Mouse (Mus musculus): ENCODE data around the gene Ebf3. TPM values are rescaled to one million over a fixed set of nuclear protein-coding genes. Genes with fewer than 3 reads are reported as not detected.

Ebf3 gene
- polyA plus RNA-seq, 1 experiment, result 1.9 TPM

DNA sequence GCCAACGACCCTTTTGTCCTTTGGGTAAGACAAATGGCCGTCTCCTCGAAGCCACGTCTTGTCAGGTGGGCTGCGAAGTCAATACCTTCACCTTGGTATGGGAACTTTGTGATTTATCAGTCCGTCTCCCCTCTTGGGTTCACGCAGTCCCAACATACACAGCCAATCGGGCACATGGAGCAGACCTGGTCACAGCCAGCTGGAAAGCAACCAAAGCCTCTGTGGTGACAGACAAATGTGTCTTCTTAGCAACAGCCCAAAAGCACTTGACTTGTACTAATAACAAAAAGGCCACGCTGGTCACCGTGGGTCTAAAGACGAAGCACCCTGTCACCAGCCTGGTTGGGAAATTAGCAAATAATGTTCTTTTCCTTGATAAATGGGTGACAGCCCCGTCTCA, 95.5 kb downstream of the Ebf3 start:
- no peaks in the 10 kb centered on the region for H3K4me1 ChIP-seq (ENCODE audit: control insufficient read depth, insufficient read depth, low read length)
- H3K27me3 ChIP-seq (replicated peaks; ENCODE audit: control insufficient read depth, insufficient read depth, low read length), result no peaks in the 10 kb centered on the region
- 89% methylated on average over 12 of the region's 12 CpGs for WGBS
- no peaks in the 10 kb centered on the region for H3K36me3 ChIP-seq (ENCODE audit: control insufficient read depth, insufficient read depth, low read length)
- no peak overlapping the region for H3K4me3 ChIP-seq (ENCODE audit: insufficient read depth, low read depth, low read length)
- no peak overlapping the region for H3K27ac ChIP-seq (ENCODE audit: insufficient read depth, low read depth, low read length)
- TF ChIP-seq POLR2A (IDR thresholded peaks at IDR 0.05; ENCODE audit: low read depth, low read length), result no peak
- TF ChIP-seq CTCF (conservative IDR thresholded peaks at IDR 0.05; ENCODE audit: insufficient read depth, insufficient read length, low read depth, low read length), result no peak
- no peak for DNase-seq

DNA sequence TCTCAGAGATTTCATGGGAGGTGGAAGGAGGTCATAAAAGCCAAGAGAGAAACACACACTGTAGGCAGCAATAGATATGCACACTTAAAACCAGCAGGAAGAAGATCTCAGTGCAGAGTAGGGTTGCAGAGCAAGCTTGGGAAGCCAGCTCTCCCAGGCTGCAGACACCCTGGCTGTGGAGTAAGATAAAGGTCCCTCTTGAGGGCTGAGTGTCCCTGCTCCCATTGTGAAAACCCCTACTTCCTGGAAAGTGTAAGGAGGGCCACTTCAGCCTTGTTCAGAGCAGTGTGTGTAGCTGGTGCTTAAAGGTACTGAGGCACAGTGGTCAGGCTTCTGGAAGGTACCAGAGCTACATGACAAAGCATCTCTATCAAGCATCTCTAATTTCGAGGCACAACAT, 100.8 kb downstream of the Ebf3 start:
- DNase-seq, result no peak
- WGBS, result 94% methylated on average over 1 of the region's 1 CpGs

DNA sequence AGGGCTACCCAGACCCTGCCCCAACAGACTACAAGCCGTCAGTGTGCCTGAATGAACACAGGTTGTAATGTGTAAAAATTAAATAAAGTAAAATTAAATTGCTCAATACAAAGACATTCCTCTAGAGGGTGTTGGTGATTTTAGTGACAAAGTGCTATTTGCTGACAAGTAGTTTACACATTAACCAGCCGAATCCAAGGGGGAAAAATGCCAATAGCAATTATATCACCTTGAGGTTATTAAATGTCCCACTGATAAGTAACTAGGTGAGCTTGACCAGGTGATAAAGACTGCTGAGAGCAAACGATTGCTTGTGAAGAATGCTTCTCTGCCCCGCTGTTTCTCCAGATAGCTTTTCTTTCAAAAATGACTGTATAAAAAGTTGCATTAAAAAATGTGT, 102.9 kb downstream of the Ebf3 start:
- Histone ChIP-seq H3K27ac (ENCODE audit: insufficient read depth, low read depth, low read length) (no peak overlapping the region), H3K4me3 (ENCODE audit: insufficient read depth, low read depth, low read length) (no peak overlapping the region), H3K27me3 (replicated peaks; ENCODE audit: control insufficient read depth, insufficient read depth, low read length) (no peaks in the 10 kb centered on the region), H3K36me3 (ENCODE audit: control insufficient read depth, insufficient read depth, low read length) (no peaks in the 10 kb centered on the region), H3K4me1 (ENCODE audit: control insufficient read depth, insufficient read depth, low read length) (no peaks in the 10 kb centered on the region)
- TF ChIP-seq POLR2A (IDR thresholded peaks at IDR 0.05; ENCODE audit: low read depth, low read length) (no peak), CTCF (conservative IDR thresholded peaks at IDR 0.05; ENCODE audit: insufficient read depth, insufficient read length, low read depth, low read length) (no peak)
- DNase-seq, result peak; percentile 59
- WGBS, result 33% methylated on average over 4 of the region's 4 CpGs

More for the DNA sequence above, 100.8 kb downstream of the Ebf3 start:
- no peak for TF ChIP-seq CTCF (conservative IDR thresholded peaks at IDR 0.05; ENCODE audit: insufficient read depth, insufficient read length, low read depth, low read length)
- TF ChIP-seq POLR2A (IDR thresholded peaks at IDR 0.05; ENCODE audit: low read depth, low read length), result no peak
- no peaks in the 10 kb centered on the region for H3K27me3 ChIP-seq (replicated peaks; ENCODE audit: control insufficient read depth, insufficient read depth, low read length)
- H3K27ac ChIP-seq (ENCODE audit: insufficient read depth, low read depth, low read length), result no peak overlapping the region
- H3K36me3 ChIP-seq (ENCODE audit: control insufficient read depth, insufficient read depth, low read length), result no peaks in the 10 kb centered on the region
- H3K4me3 ChIP-seq (ENCODE audit: insufficient read depth, low read depth, low read length), result no peak overlapping the region
- no peaks in the 10 kb centered on the region for H3K4me1 ChIP-seq (ENCODE audit: control insufficient read depth, insufficient read depth, low read length)

DNA sequence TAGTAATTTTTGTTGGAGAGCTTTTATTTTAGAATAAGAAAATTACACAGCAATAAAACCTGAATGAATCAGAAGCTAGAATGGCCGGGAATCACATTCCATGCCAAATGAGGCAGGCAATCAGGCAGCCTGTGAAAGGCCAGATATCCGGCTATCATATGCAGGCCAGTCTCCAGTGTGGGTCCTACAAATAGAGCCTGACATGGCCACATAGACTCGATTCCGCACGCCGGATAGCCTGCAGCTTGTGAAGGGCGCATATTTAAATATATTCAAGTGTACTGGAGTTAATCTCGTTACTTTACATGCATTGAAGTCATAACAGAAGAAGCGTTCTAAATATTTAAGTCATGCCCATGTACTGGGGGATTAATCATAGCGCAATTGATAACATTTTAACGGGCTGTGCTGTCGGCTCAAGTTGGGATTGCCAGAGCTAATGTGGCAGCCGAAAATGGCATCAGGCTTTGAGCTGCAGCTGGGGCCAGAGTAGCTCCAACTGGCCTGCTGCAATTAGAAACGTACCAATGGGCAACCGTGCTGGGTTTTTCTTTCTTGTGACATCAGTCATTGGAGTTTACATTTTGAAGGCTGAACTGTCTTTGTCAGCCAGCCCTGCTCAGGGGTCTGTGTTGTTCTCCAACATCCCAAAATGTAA, 104.4 kb downstream of the Ebf3 start:
- Histone ChIP-seq H3K4me3 (ENCODE audit: insufficient read depth, low read depth, low read length) (no peak overlapping the region), H3K4me1 (ENCODE audit: control insufficient read depth, insufficient read depth, low read length) (no peaks in the 10 kb centered on the region), H3K27me3 (replicated peaks; ENCODE audit: control insufficient read depth, insufficient read depth, low read length) (no peaks in the 10 kb centered on the region), H3K36me3 (ENCODE audit: control insufficient read depth, insufficient read depth, low read length) (no peaks in the 10 kb centered on the region), H3K27ac (ENCODE audit: insufficient read depth, low read depth, low read length) (no peak overlapping the region)
- DNase-seq, result no peak
- no peak for TF ChIP-seq POLR2A (IDR thresholded peaks at IDR 0.05; ENCODE audit: low read depth, low read length)
- no peak for TF ChIP-seq CTCF (conservative IDR thresholded peaks at IDR 0.05; ENCODE audit: insufficient read depth, insufficient read length, low read depth, low read length)
- WGBS, result 80% methylated on average over 15 of the region's 15 CpGs

DNA sequence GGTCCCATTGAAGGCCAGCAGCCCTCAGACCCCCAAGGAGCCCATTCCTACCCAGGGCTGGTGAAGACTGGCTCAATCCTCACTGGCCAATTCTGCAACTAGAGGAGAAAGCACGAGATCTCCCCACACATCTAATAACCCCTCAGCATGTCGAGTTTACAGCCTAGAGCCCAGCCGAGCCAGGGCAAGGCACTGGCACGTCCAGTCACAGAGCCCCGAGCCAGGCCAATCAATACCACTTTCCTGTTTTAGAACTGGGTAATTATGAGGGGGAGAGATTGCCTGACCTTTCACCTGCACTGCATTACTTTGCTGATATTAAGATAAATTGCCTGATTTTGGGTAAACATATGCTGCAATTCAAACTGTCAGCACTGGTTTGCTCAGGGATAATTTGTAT, 105.7 kb downstream of the Ebf3 start:
- no peak for TF ChIP-seq CTCF (conservative IDR thresholded peaks at IDR 0.05; ENCODE audit: insufficient read depth, insufficient read length, low read depth, low read length)
- no peak for TF ChIP-seq POLR2A (IDR thresholded peaks at IDR 0.05; ENCODE audit: low read depth, low read length)
- DNase-seq, result no peak
- H3K36me3 ChIP-seq (ENCODE audit: control insufficient read depth, insufficient read depth, low read length), result no peaks in the 10 kb centered on the region
- H3K27me3 ChIP-seq (replicated peaks; ENCODE audit: control insufficient read depth, insufficient read depth, low read length), result no peaks in the 10 kb centered on the region
- H3K27ac ChIP-seq (ENCODE audit: insufficient read depth, low read depth, low read length), result no peak overlapping the region
- no peak overlapping the region for H3K4me3 ChIP-seq (ENCODE audit: insufficient read depth, low read depth, low read length)
- 64% methylated on average over 5 of the region's 5 CpGs for WGBS
- H3K4me1 ChIP-seq (ENCODE audit: control insufficient read depth, insufficient read depth, low read length), result no peaks in the 10 kb centered on the region

DNA sequence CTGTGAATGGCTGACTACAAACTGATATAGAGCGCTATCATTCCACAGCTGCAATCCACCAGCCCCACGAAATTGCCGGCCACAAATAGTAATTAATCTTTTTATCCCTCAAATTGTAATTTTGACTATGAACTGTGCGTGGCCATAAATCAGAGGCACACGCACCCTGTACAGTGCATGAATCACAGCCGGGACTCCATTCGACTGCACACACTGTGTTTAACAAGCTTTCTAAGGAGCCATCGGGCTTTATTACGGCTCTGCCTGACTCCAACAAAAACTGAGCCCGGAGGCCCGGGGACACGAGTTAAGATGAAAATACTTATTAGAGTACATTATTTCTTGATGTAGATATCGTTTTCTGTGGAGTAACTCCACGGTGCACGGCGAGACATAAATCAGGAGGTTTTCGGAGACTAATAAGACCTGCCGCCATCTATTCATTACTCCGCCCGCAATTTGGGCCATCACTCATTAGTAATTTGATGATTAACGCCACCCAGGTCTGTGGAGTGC, 107.4 kb downstream of the Ebf3 start:
- WGBS, result 67% methylated on average over 21 of the region's 21 CpGs

DNA sequence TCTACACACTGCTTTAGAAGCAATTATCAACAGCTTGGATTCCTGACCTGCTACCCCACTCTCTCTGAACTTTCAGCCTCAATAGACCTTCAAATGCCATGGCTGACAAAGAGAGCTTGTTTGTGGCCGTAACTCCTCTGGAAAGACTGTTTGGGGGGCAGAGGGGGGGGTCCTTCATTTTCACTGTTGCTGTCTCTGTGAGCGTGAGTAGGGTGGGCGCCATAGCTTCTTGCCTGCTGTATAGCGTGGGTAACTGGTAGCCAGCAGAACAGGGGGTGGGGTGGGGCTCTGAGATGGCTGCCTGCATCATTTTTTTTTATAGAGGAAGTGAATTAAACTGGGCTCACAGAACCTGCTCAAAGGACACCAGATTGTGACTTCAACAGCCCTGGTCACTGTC, 114.7 kb downstream of the Ebf3 start:
- no peak overlapping the region for H3K27ac ChIP-seq (ENCODE audit: insufficient read depth, low read depth, low read length)
- 90% methylated on average over 4 of the region's 4 CpGs for WGBS
- H3K36me3 ChIP-seq (ENCODE audit: control insufficient read depth, insufficient read depth, low read length), result no peaks in the 10 kb centered on the region
- no peak for TF ChIP-seq POLR2A (IDR thresholded peaks at IDR 0.05; ENCODE audit: low read depth, low read length)
- DNase-seq, result no peak
- no peaks in the 10 kb centered on the region for H3K4me1 ChIP-seq (ENCODE audit: control insufficient read depth, insufficient read depth, low read length)
- H3K4me3 ChIP-seq (ENCODE audit: insufficient read depth, low read depth, low read length), result no peak overlapping the region
- H3K27me3 ChIP-seq (replicated peaks; ENCODE audit: control insufficient read depth, insufficient read depth, low read length), result no peaks in the 10 kb centered on the region

More for the DNA sequence above, 107.4 kb downstream of the Ebf3 start:
- DNase-seq, result no peak
- Histone ChIP-seq H3K4me3 (ENCODE audit: insufficient read depth, low read depth, low read length) (no peak overlapping the region), H3K27me3 (replicated peaks; ENCODE audit: control insufficient read depth, insufficient read depth, low read length) (no peaks in the 10 kb centered on the region), H3K36me3 (ENCODE audit: control insufficient read depth, insufficient read depth, low read length) (no peaks in the 10 kb centered on the region), H3K27ac (ENCODE audit: insufficient read depth, low read depth, low read length) (no peak overlapping the region), H3K4me1 (ENCODE audit: control insufficient read depth, insufficient read depth, low read length) (no peaks in the 10 kb centered on the region)
- no peak for TF ChIP-seq POLR2A (IDR thresholded peaks at IDR 0.05; ENCODE audit: low read depth, low read length)
- TF ChIP-seq CTCF (conservative IDR thresholded peaks at IDR 0.05; ENCODE audit: insufficient read depth, insufficient read length, low read depth, low read length), result no peak
